Mouse (Mus musculus): ENCODE results near the gene Olfr1342.

DNA sequence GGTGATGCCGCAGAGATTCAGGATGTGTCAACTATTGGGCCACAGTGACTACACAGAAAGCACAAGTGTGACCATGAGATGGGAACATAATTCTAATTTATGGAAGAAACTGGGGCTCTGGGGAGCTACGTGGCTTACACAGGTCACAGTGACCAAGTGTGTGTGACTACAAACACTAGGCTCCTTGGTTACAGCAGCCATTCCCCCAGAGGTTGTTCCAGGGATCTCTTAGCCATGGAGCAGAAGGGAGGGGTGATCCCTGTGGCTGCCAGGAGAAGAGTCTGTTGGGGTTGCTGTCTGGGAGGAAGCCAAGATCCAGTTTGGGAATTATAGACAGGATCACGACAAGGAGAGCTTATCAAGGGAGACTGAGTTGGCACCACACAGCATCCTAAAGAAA, 10.7 kb upstream of the Olfr1342 start, which contains the start of gene Olfr1341:
- TF ChIP-seq CTCF (IDR thresholded peaks at IDR 0.05; ENCODE audit: control insufficient read depth, insufficient read depth, insufficient replicate concordance, low read depth, low read length) (no peak), POLR2A (IDR thresholded peaks at IDR 0.05; ENCODE audit: control insufficient read depth, low read depth, low read length) (no peak)
